In the genomic region with DNA sequence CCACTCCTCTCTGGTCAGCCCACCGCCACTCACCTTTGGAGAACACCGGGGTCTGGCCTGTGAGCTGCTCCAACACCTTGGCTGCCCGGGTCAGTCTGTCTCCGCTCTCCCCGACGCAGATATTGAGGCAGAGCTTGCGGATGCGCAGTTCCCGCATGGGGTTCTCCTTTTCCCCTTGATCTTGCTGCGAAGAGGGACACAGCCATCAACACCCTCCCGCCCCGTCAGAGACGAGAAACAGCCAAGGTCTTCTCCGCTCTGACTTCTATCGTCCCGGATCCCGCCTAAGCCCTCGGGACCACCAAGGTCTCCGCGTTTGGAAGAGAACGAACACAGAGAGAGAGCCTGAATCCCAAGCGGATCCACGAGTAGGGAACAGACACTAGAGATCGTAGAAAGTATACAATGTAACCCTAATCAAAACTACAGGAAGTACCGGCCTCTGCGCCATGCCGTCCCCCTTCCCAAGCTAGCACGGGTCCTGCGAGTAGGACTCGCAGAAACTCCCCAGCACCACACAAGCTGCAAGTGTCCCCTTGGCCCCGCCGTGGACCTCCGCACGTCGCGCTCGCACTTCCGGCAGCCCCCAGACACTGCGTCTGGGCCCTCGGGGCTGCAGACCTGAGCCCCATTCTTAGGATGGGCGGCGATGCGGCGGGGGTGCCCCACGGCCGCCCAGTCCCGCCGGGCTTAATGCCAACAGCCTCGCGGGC, we compare ENCODE assay signal across 8 mouse cellular contexts. TPM values are rescaled to one million over a fixed set of nuclear protein-coding genes. Genes with fewer than 3 reads are reported as not detected.
DNase-seq lines count a peak whose midpoint lies in the region; ATAC-seq and TF ChIP-seq lines count a peak whose summit lies in the region.

No protein-coding gene starts in this region.

- H3K27me3 ChIP-seq in heart, embryonic 16.5 days (ENCODE audit: control insufficient read depth, insufficient read depth, low read length), result no peaks in the 10 kb centered on the region
- peaks cover 18% of the 10 kb centered on the region for H3K27me3 ChIP-seq in liver, embryonic 15.5 days
- H3K27me3 ChIP-seq in stomach, embryonic 15.5 days (replicated peaks), result no peaks in the 10 kb centered on the region

- no peaks in the 10 kb centered on the region for H3K9me3 ChIP-seq in heart, embryonic 16.5 days (replicated peaks; ENCODE audit: control insufficient read depth, low read length)
- H3K9me3 ChIP-seq in liver, embryonic 15.5 days (replicated peaks), result no peaks in the 10 kb centered on the region
- no peaks in the 10 kb centered on the region for H3K9me3 ChIP-seq in stomach, embryonic 15.5 days

- no peak for TF ChIP-seq CTCF in gastrocnemius, adult 2 months (IDR thresholded peaks at IDR 0.05)

- peak overlapping the region; percentile 88 for H3K9ac ChIP-seq in heart, embryonic 16.5 days (ENCODE audit: low read length)
- peak overlapping the region; percentile 95 for H3K9ac ChIP-seq in liver, embryonic 15.5 days
- H3K9ac ChIP-seq in stomach, embryonic 15.5 days, result peak overlapping the region; percentile 99

- H3K4me2 ChIP-seq in heart, embryonic 16.5 days (ENCODE audit: low read depth, low read length), result peak overlapping the region; percentile 84
- H3K4me2 ChIP-seq in liver, embryonic 15.5 days, result peak overlapping the region; percentile 78
- peak overlapping the region; percentile 87 for H3K4me2 ChIP-seq in stomach, embryonic 15.5 days

- under 1% methylated on average over 50 of the region's 50 CpGs for WGBS in heart, embryonic 16.5 days
- under 1% methylated on average over 50 of the region's 50 CpGs for WGBS in liver, embryonic 15.5 days (ENCODE audit: insufficient replicate concordance)
- WGBS in stomach, embryonic 15.5 days, result under 1% methylated on average over 49 of the region's 50 CpGs

- intact Hi-C loops in gastrocnemius, adult 2 months (cut with DNase I), result loop anchor here (2.0 kb wide), 1 partner anchor 66 kb away; the partner anchor contains the start of gene Pithd1

- DNase-seq in gastrocnemius, adult 2 months, result no peak
- DNase-seq in gastrocnemius, postnatal 10 days, result no peak
- peak; percentile 81 for DNase-seq in thymus, postnatal 0 days (ENCODE audit: low spot score)
- DNase-seq in thymus, postnatal 14 days, result no peak
- no peak for DNase-seq in left cerebral cortex, adult 8-10 months (ENCODE audit: low spot score in 2 of 2)

- H3K4me3 ChIP-seq in gastrocnemius, adult 2 months, result peak overlapping the region; percentile 93
- peak overlapping the region; percentile 89 for H3K4me3 ChIP-seq in heart, embryonic 16.5 days (ENCODE audit: low read length)
- H3K4me3 ChIP-seq in liver, embryonic 15.5 days (replicated peaks), result peak overlapping the region; percentile 77
- peak overlapping the region; percentile 71 for H3K4me3 ChIP-seq in stomach, embryonic 15.5 days (replicated peaks)

- peaks cover 17% of the 10 kb centered on the region for H3K4me1 ChIP-seq in heart, embryonic 16.5 days (ENCODE audit: control insufficient read depth, insufficient read depth, low read length)
- peaks cover 51% of the 10 kb centered on the region for H3K4me1 ChIP-seq in liver, embryonic 15.5 days (replicated peaks)
- H3K4me1 ChIP-seq in stomach, embryonic 15.5 days, result peaks cover 21% of the 10 kb centered on the region

- peak overlapping the region; percentile 91 for H3K27ac ChIP-seq in gastrocnemius, adult 2 months
- peak overlapping the region; percentile 89 for H3K27ac ChIP-seq in heart, embryonic 16.5 days (ENCODE audit: low read length)
- peak overlapping the region; percentile 64 for H3K27ac ChIP-seq in liver, embryonic 15.5 days (replicated peaks)
- H3K27ac ChIP-seq in stomach, embryonic 15.5 days, result peak overlapping the region; percentile 74

- ATAC-seq in heart, embryonic 16.5 days (replicated peaks; ENCODE audit: extremely low read depth, insufficient read depth, low FRiP score), result peak; percentile 69
- ATAC-seq in liver, embryonic 15.5 days (ENCODE audit: insufficient read depth), result peak; percentile 63
- ATAC-seq in stomach, embryonic 15.5 days (ENCODE audit: insufficient read depth, low FRiP score, low read depth), result peak; percentile 42

- peaks cover 32% of the 10 kb centered on the region for H3K36me3 ChIP-seq in heart, embryonic 16.5 days (ENCODE audit: control insufficient read depth, insufficient read depth)
- H3K36me3 ChIP-seq in liver, embryonic 15.5 days (replicated peaks), result peaks cover 42% of the 10 kb centered on the region
- H3K36me3 ChIP-seq in stomach, embryonic 15.5 days, result peaks cover 40% of the 10 kb centered on the region

RNA-seq across cellular contexts. Expression of gene Rpl11, which starts 0.5 kb away (rescaled TPM):
- 100 to 1,000 TPM; 215 to 256 TPM for total RNA-seq in gastrocnemius, adult 2 months (2021)
- total RNA-seq in gastrocnemius, postnatal 10 days (2021), result 100 to 1,000 TPM; 419 to 459 TPM
- 717 and 718 TPM in 2 replicates for polyA plus RNA-seq in thymus, postnatal 0 days (2015; fragmentation: Nextera tagmentation; extraction: Ambion mirVana)
- 211 and 253 TPM in 2 replicates for polyA plus RNA-seq in heart, embryonic 16.5 days (2015; fragmentation: Nextera tagmentation; extraction: Ambion mirVana)
- 212 and 240 TPM in 2 replicates for polyA plus RNA-seq in liver, embryonic 15.5 days (2015; fragmentation: Nextera tagmentation; extraction: Ambion mirVana)
- polyA plus RNA-seq in stomach, embryonic 15.5 days (2015; fragmentation: Nextera tagmentation; extraction: Ambion mirVana), result 336 and 456 TPM in 2 replicates
- 100 to 1,000 TPM; 194 to 341 (median 271) TPM for total RNA-seq in left cerebral cortex, adult 8-10 months (2022)

RNA-seq across cellular contexts. Expression of gene Eloa, which starts 31.1 kb away (rescaled TPM):
- total RNA-seq in gastrocnemius, adult 2 months (2021), result 10 to 100 TPM; 58.9 to 63.4 TPM
- 10 to 100 TPM; 50.2 to 51.4 TPM for total RNA-seq in gastrocnemius, postnatal 10 days (2021)
- 41.5 and 45.0 TPM in 2 replicates for polyA plus RNA-seq in thymus, postnatal 0 days (2015; fragmentation: Nextera tagmentation; extraction: Ambion mirVana)
- 31.7 and 34.6 TPM in 2 replicates for polyA plus RNA-seq in heart, embryonic 16.5 days (2015; fragmentation: Nextera tagmentation; extraction: Ambion mirVana)
- 27.0 and 29.6 TPM in 2 replicates for polyA plus RNA-seq in liver, embryonic 15.5 days (2015; fragmentation: Nextera tagmentation; extraction: Ambion mirVana)
- 36.4 and 37.9 TPM in 2 replicates for polyA plus RNA-seq in stomach, embryonic 15.5 days (2015; fragmentation: Nextera tagmentation; extraction: Ambion mirVana)
- 10 to 100 TPM; 28.3 to 29.0 (median 28.6) TPM for total RNA-seq in left cerebral cortex, adult 8-10 months (2022)
